Mouse (Mus musculus) ovary, postnatal 36 days (tissue): ENCODE measurements around the gene Cdk6.
A peak's percentile ranks its signal among the peaks of the same experiment; 100 is the strongest.
"Not testable (repeated sequence)": the region's sequence is repeated elsewhere in the genome, so short reads cannot be mapped to it uniquely, and the experiment has no call there.

Experiments
- DNase-seq: peaks from one replicate; pipeline ENCODE4 v3.0.0; 2022; ENCODE audit warnings: low spot score, mixed read lengths

Gene Cdk6

GRCm38 (mm10) chr5:3344081-3344631 is 2.9 kb downstream of the Cdk6 start:
- peak; percentile 86 for DNase-seq

- not testable (repeated sequence) for DNase-seq
Measured at GRCm38 (mm10) chr5:3345540-3345939, 4.3 kb downstream of the Cdk6 start.

- not testable (repeated sequence) for DNase-seq
Measured at GRCm38 (mm10) chr5:3349393-3349792, 8.1 kb downstream of the Cdk6 start.

GRCm38 (mm10) chr5:3351836-3352235 is 10.6 kb downstream of the Cdk6 start:
- DNase-seq = not testable (repeated sequence)

- no peak for DNase-seq
Measured at GRCm38 (mm10) chr5:3352314-3352713, 11.0 kb downstream of the Cdk6 start.

GRCm38 (mm10) chr5:3352827-3353226 is 11.5 kb downstream of the Cdk6 start:
- DNase-seq = no peak

GRCm38 (mm10) chr5:3354307-3354706 is 13.0 kb downstream of the Cdk6 start:
- DNase-seq = no peak

GRCm38 (mm10) chr5:3355032-3355536 is 13.8 kb downstream of the Cdk6 start:
- no peak for DNase-seq

GRCm38 (mm10) chr5:3355560-3356260 is 14.4 kb downstream of the Cdk6 start:
- no peak for DNase-seq

- no peak for DNase-seq
Measured at GRCm38 (mm10) chr5:3356261-3356778, 15.0 kb downstream of the Cdk6 start.

- DNase-seq = no peak
Measured at GRCm38 (mm10) chr5:3357496-3357895, 16.2 kb downstream of the Cdk6 start.

GRCm38 (mm10) chr5:3358687-3359520 is 17.6 kb downstream of the Cdk6 start:
- DNase-seq = no peak

GRCm38 (mm10) chr5:3359914-3360313 is 18.6 kb downstream of the Cdk6 start:
- DNase-seq = no peak

GRCm38 (mm10) chr5:3361252-3361651 is 20.0 kb downstream of the Cdk6 start:
- no peak for DNase-seq

GRCm38 (mm10) chr5:3362111-3362510 is 20.8 kb downstream of the Cdk6 start:
- DNase-seq = no peak

GRCm38 (mm10) chr5:3363036-3363983 is 22.0 kb downstream of the Cdk6 start:
- no peak for DNase-seq

- DNase-seq = no peak
Measured at GRCm38 (mm10) chr5:3367045-3367444, 25.8 kb downstream of the Cdk6 start.

- DNase-seq = no peak
Measured at GRCm38 (mm10) chr5:3369317-3369716, 28.0 kb downstream of the Cdk6 start.

- no peak for DNase-seq
Measured at GRCm38 (mm10) chr5:3371212-3371611, 29.9 kb downstream of the Cdk6 start.

GRCm38 (mm10) chr5:3373170-3373569 is 31.9 kb downstream of the Cdk6 start:
- no peak for DNase-seq

- DNase-seq = no peak
Measured at GRCm38 (mm10) chr5:3374763-3375162, 33.5 kb downstream of the Cdk6 start.
